Mouse (Mus musculus): ENCODE results near the gene Nr4a1. TPM values are rescaled to one million over a fixed set of nuclear protein-coding genes. Genes with fewer than 3 reads are reported as not detected.

Nr4a1 gene
- polyA plus RNA-seq, 1 experiment from 2014 or later: 0.68 TPM

DNA sequence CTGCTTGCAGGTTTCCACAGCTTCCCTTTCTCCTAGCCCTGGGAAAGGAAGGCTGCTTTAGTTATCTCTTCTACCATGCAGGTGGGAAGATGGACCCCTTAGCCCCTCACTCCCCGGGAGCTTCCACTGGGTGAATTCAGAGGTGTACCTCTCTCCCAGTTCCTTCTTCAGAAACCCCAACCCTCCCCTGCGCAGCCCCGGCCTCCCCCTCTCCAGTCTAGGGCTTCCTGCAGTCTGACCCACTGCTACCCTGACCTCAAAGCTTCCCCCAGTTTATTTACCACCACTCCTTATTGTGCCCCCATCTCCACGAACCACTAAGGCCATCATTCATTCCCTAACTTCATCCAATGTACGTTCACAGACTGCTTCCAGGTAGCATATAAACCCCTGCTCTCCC, 30.5 kb upstream of the Nr4a1 start:
- no peak overlapping the region for H3K9ac ChIP-seq
- peak overlapping the region; percentile 56 for H3K4me3 ChIP-seq (replicated peaks)
- H3K9me3 ChIP-seq (replicated peaks): no peaks in the 10 kb centered on the region
- no peak overlapping the region for H3K27ac ChIP-seq (replicated peaks)
- 1% methylated on average over 5 of the region's 5 CpGs for WGBS (ENCODE audit: insufficient replicate concordance)
- peaks cover 62% of the 10 kb centered on the region for H3K27me3 ChIP-seq
- peaks cover 14% of the 10 kb centered on the region for H3K4me1 ChIP-seq (replicated peaks)
- H3K36me3 ChIP-seq (replicated peaks): no peaks in the 10 kb centered on the region
- H3K4me2 ChIP-seq: peak overlapping the region; percentile 73
- ATAC-seq (ENCODE audit: insufficient read depth): no peak

DNA sequence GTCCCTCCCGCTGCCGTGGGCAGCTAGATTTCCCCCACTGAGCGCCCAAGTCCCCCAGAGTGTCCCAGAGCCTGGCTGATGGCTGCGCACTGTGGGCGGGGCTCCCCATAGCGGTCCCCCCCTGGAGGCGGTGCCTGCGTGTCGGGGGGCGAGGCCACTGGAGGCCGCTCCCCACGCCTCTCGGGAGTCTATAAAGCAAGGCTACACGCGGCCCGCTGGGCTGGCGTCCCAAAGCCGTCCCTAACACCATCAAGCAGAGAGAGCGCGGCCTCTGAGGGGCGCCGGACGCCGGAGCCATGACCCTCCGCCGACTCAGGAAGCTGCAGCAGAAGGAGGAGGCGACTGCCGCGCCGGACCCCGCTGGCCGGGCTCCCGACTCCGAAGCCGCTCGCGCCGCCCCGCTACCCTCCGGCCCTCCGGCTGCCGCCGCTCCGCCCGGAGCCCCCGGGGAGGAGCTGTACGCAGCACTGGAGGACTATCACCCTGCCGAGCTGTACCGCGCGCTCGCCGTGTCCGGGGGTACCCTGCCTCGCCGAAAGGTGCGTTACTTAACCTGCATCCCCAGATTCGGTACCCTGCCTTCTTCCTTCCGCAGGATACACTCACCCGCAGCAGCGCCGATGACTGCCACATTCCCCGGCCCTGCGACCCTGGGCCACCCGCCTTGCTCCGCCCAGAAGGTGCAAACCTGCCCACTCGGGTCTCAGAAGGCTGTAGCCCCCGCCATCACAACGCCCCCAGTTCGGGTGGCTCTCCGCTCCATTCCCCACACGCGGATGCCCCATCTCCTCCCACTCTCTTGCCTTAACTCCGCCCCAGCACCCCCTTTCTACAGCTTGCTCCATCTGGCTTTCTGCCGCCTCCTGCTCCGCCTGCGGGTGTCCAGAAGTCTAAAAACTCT, 29.8 kb upstream of the Nr4a1 start, which contains the start of gene Grasp:
Grasp (plus strand) TSS at position 183 of the 901 bp plus-strand sequence.
- Histone ChIP-seq H3K4me2 (peak within 1 kb of the TSS; percentile 73), H3K27me3 (peaks cover 62% of the 10 kb centered on the region), H3K4me1 (replicated peaks) (peaks cover 14% of the 10 kb centered on the region), H3K4me3 (replicated peaks) (peak within 1 kb of the TSS; percentile 56), H3K36me3 (replicated peaks) (no peaks in the 10 kb centered on the region), H3K9me3 (replicated peaks) (no peaks in the 10 kb centered on the region), H3K27ac (replicated peaks) (0 out of 2 replicates have a peak within 1 kb of the TSS, but pooled peaks have one; percentile 19), H3K9ac (peak within 1 kb of the TSS; percentile 27; the same call in 1 of the 2 replicates)
- WGBS (ENCODE audit: insufficient replicate concordance): under 1% methylated on average over 67 of the region's 77 CpGs
- peak; percentile 61 for ATAC-seq (ENCODE audit: insufficient read depth)

DNA sequence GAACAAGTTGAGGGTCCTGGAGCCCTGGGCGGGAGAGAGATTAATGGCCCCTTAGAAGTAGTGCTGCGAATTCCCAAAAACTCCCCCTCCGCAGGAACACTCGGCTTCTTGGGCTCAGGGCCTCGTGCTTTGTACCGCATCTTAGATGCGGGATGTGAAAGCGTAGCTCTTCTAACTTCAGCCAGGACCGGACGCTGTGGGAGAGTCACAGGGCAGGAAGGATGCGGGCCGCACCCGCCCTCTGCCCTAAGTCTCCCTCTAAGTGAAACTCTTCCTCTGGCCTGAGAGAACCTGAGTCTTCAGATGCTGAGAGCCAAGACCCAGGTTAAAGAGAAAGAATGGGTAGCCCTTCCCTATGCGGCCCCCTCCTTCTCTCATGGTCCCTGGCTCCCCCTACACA, 29.1 kb upstream of the Nr4a1 start:
- peaks cover 62% of the 10 kb centered on the region for H3K27me3 ChIP-seq
- H3K27ac ChIP-seq (replicated peaks): 0 out of 2 replicates have a peak overlapping the region, but pooled peaks have one; percentile 19

DNA sequence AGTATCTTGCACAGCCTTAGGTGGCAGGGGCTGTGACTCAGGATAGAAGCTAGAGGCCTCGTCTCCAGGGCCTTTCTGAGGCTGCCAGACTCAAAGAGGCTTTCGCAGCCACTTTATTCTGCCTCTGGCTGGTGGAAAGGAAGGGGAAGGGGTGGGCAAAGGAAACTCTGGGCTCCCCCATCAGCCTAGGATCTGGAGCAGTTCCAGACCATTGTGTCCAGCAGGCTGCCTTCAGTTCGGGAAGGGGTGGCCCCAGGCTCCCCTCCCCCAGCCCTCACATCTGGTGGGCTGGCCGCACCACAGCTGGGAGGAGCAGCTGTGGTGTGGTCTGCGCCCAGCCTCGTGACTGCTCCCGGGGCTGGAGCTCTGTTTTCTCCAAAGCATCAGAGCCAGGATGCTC, 26.1 kb upstream of the Nr4a1 start:
- Histone ChIP-seq H3K27ac (replicated peaks) (no peak overlapping the region), H3K9ac (no peak overlapping the region), H3K9me3 (replicated peaks) (no peaks in the 10 kb centered on the region), H3K36me3 (replicated peaks) (no peaks in the 10 kb centered on the region), H3K27me3 (peaks cover 43% of the 10 kb centered on the region), H3K4me1 (replicated peaks) (peaks cover 10% of the 10 kb centered on the region), H3K4me3 (replicated peaks) (no peak overlapping the region), H3K4me2 (no peak overlapping the region)
- ATAC-seq (ENCODE audit: insufficient read depth): 0 out of 2 replicates have a peak, but pooled peaks have one; percentile 30
- 31% methylated on average over 7 of the region's 7 CpGs for WGBS (ENCODE audit: insufficient replicate concordance)

More for the DNA sequence above, 29.1 kb upstream of the Nr4a1 start:
- 8% methylated on average over 14 of the region's 14 CpGs for whole genome bisulfite sequencing (ENCODE audit: insufficient replicate concordance)
- Histone ChIP-seq H3K9ac (no peak overlapping the region), H3K4me3 (replicated peaks) (peak overlapping the region; percentile 56), H3K4me2 (peak overlapping the region; percentile 73), H3K4me1 (replicated peaks) (peaks cover 14% of the 10 kb centered on the region), H3K9me3 (replicated peaks) (no peaks in the 10 kb centered on the region), H3K36me3 (replicated peaks) (no peaks in the 10 kb centered on the region)
- ATAC-seq (ENCODE audit: insufficient read depth): no peak

DNA sequence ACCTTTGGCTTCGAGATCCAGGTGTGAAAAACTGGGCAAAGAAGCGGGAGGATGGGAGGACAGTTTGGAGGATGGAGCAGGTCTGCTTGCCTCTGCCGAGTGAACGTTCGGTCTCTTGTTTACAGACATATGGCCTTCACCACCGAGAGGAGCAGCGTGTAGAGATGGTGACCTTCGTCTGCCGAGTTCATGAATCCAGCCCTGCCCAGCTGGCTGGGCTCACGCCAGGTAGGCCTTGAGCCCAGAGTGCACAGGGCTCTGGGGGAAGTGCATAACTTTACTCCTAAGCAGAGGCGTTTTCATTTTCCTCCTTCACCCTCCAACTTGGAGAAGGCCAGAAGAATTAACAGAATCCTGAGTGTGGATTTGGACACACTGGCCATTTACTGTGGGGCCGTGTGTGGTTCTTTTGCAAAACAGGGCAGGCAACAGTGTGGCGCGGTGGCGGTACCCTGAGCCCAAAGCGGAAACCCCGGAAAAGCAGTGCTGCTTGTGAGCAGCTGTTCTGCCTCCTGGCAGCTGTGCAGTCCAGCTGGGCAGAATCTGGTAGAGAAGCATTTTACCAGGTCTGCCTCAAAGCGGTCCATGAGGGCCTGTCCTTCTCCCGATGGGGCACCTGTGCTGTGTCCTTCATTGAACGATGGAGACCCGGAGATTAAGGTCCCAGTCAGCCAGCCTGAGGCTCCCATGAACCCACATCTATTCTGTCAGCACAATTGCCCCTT, 25.0 kb upstream of the Nr4a1 start:
- no peak overlapping the region for H3K4me3 ChIP-seq (replicated peaks)
- H3K27ac ChIP-seq (replicated peaks): no peak overlapping the region
- H3K27me3 ChIP-seq: peaks cover 32% of the 10 kb centered on the region
- H3K36me3 ChIP-seq (replicated peaks): no peaks in the 10 kb centered on the region
- WGBS (ENCODE audit: insufficient replicate concordance): 71% methylated on average over 21 of the region's 21 CpGs
- no peak for ATAC-seq (ENCODE audit: insufficient read depth)
- H3K9me3 ChIP-seq (replicated peaks): no peaks in the 10 kb centered on the region
- H3K4me1 ChIP-seq (replicated peaks): peaks cover 8% of the 10 kb centered on the region
- no peak overlapping the region for H3K4me2 ChIP-seq
- H3K9ac ChIP-seq: no peak overlapping the region

DNA sequence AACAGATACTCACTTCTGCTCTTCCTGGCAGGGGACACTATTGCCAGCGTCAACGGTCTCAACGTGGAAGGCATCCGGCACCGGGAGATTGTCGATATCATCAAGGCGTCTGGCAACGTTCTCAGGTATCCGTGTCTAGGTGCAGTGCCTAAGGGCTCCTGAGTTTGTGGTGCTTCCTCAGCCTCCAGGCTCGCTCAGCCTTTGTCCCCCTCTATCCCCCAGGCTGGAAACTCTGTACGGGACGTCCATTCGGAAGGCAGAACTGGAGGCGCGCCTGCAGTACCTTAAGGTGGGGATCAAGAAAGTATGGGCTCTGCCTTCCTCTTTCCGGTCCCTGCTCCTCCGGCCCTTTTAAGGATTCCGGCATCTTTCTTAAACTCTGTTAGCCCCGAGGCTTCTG, 23.6 kb upstream of the Nr4a1 start:
- Histone ChIP-seq H3K27ac (replicated peaks) (no peak overlapping the region), H3K4me2 (no peak overlapping the region), H3K4me3 (replicated peaks) (no peak overlapping the region), H3K4me1 (replicated peaks) (no peaks in the 10 kb centered on the region), H3K36me3 (replicated peaks) (no peaks in the 10 kb centered on the region), H3K27me3 (peaks cover 18% of the 10 kb centered on the region), H3K9ac (no peak overlapping the region), H3K9me3 (replicated peaks) (no peaks in the 10 kb centered on the region)
- WGBS (ENCODE audit: insufficient replicate concordance): 84% methylated on average over 19 of the region's 19 CpGs
- ATAC-seq (ENCODE audit: insufficient read depth): no peak

DNA sequence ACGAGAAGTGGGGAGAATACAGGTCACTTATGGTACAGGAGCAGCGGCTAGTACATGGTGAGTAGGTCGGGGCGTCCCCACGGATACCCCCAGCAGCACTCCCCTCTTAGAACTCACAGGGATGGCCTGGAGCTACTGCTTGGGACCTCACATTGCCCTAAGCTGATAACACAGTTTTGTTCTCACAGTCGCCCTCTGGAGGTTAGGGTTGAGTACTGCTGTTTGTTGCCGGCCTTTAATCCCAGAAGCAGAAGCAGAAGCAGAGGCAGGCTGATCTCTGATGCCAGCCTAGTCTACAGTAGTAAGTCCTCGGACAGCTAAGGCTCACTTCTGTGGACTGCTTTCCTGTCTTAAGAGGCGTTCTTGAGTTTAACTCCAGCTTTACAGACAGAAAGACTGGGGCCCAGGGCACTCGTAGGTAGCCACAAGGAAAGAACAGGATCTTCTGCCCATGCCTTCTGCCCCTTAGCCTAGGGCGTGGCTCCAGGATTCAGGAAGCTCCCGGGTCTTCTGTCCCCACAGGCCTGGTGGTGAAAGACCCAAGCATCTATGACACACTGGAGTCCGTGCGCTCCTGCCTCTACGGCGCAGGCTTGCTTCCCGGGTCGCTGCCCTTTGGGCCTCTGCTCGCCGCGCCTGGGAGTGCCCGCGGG, 22.9 kb upstream of the Nr4a1 start:
- Histone ChIP-seq H3K27me3 (peaks cover 14% of the 10 kb centered on the region), H3K9me3 (replicated peaks) (no peaks in the 10 kb centered on the region), H3K4me3 (replicated peaks) (no peak overlapping the region), H3K36me3 (replicated peaks) (no peaks in the 10 kb centered on the region), H3K4me2 (no peak overlapping the region), H3K9ac (no peak overlapping the region), H3K4me1 (replicated peaks) (no peaks in the 10 kb centered on the region), H3K27ac (replicated peaks) (no peak overlapping the region)
- ATAC-seq (ENCODE audit: insufficient read depth): no peak
- 77% methylated on average over 23 of the region's 23 CpGs for WGBS (ENCODE audit: insufficient replicate concordance)

DNA sequence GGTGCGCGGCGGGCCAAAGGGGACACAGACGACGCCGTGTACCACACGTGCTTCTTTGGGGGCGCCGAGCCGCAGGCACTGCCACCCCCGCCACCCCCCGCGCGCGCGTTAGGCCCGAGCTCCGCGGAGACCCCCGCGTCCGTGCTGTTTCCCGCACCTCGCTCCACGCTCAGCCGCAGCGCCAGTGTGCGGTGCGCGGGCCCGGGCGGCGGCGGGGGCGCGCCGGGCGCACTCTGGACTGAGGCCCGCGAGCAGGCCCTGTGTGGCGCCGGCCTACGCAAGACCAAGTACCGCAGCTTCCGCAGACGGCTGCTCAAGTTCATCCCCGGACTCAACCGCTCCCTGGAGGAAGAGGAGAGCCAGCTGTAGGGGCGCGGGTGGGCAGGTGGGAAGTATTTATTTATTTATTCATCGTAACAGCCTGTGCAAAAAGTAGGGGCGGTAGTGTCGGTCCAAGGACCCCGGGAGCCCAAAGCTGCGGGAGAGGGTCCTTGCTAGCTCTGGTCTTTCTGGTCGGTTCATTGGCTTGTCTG, 22.4 kb upstream of the Nr4a1 start:
- Histone ChIP-seq H3K27me3 (peaks cover 8% of the 10 kb centered on the region), H3K4me2 (no peak overlapping the region), H3K27ac (replicated peaks) (no peak overlapping the region), H3K4me1 (replicated peaks) (no peaks in the 10 kb centered on the region), H3K9me3 (replicated peaks) (no peaks in the 10 kb centered on the region), H3K36me3 (replicated peaks) (no peaks in the 10 kb centered on the region), H3K9ac (no peak overlapping the region), H3K4me3 (replicated peaks) (no peak overlapping the region)
- 79% methylated on average over 56 of the region's 56 CpGs for WGBS (ENCODE audit: insufficient replicate concordance)
- ATAC-seq (ENCODE audit: insufficient read depth): no peak

DNA sequence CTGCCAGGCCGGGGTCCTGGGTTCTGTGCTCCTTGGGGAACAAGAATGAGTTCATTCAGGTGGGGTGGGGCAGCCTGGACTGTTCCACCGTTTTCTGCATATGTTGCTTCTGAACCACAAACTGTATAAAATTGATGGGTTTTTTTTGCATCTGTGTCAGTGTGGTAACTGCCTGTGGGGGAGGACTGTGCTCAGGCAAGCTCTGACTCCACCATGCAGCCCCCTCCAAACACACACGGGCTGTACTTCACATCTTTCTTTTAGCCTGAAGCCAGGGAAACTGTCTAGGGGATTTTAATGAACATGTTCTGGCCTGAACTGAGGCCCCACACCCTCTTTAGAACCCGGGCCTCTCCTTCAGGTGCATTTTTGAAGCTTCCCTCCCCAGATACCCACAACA, 21.5 kb upstream of the Nr4a1 start:
- ATAC-seq (ENCODE audit: insufficient read depth): no peak
- H3K4me1 ChIP-seq (replicated peaks): no peaks in the 10 kb centered on the region
- H3K36me3 ChIP-seq (replicated peaks): no peaks in the 10 kb centered on the region
- no peaks in the 10 kb centered on the region for H3K9me3 ChIP-seq (replicated peaks)
- WGBS (ENCODE audit: insufficient replicate concordance): 50% methylated on average over 4 of the region's 4 CpGs
- H3K27me3 ChIP-seq: peaks cover 9% of the 10 kb centered on the region
- no peak overlapping the region for H3K27ac ChIP-seq (replicated peaks)
- no peak overlapping the region for H3K4me2 ChIP-seq
- H3K4me3 ChIP-seq (replicated peaks): no peak overlapping the region
- H3K9ac ChIP-seq: no peak overlapping the region

DNA sequence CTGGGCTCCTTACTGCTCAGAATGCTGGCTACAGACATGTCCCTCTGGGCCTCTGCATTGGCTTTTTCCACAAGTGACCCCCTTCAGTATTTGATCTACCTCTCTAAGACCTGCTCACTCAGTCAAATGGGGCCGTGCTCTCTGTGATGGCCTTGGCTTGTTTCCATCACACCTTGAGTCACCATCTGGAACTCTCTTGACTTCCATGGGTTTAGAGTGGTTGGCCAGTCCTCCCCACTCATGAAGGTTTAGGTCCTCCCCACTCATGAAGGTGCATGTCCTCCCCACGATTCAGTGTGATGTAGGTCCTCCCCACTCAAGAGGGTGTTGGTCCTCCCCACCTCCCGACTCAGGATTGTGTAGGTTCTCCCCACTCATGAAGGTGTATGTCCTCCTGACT, 20.9 kb upstream of the Nr4a1 start:
- WGBS (ENCODE audit: insufficient replicate concordance): 54% methylated on average over 3 of the region's 3 CpGs
- Histone ChIP-seq H3K9me3 (replicated peaks) (no peaks in the 10 kb centered on the region), H3K9ac (no peak overlapping the region), H3K36me3 (replicated peaks) (no peaks in the 10 kb centered on the region), H3K27me3 (peaks cover 13% of the 10 kb centered on the region; the same call in 1 of the 2 replicates), H3K27ac (replicated peaks) (no peak overlapping the region), H3K4me1 (replicated peaks) (no peaks in the 10 kb centered on the region), H3K4me2 (no peak overlapping the region), H3K4me3 (replicated peaks) (no peak overlapping the region)
- no peak for ATAC-seq (ENCODE audit: insufficient read depth)

Data from liver, embryonic 15.5 days (tissue).